Mouse (Mus musculus) hindbrain, embryonic 13.5 days (tissue): Measurements from ENCODE around the gene Notch1. TPM values are rescaled to one million over a fixed set of nuclear protein-coding genes. Genes with fewer than 3 reads are reported as not detected.

Source experiments
- ATAC-seq: fragments of 200-750 bp; cut with Nextera tagmentation; 2 replicates; pipeline ENCODE4 v1.8.0; 2017; ENCODE audit warnings: moderate TSS enrichment; ENCODE audit not compliant: low FRiP score
- H3K27ac ChIP-seq: fragments of 300-500 bp; sonication (generic); 2 replicates; pipeline ENCODE4 v1.5.1; 2015; ENCODE audit warnings: inconsistent platforms, mild to moderate bottlenecking, moderate library complexity
- H3K27me3 ChIP-seq: fragments of 300-500 bp; sonication (generic); 2 replicates; pipeline ENCODE4 v1.6.1; 2015; ENCODE audit warnings: mild to moderate bottlenecking, inconsistent platforms
- H3K36me3 ChIP-seq: fragments of 300-500 bp; sonication (generic); 2 replicates; pipeline ENCODE4 v1.6.1; 2015; ENCODE audit warnings: mild to moderate bottlenecking, inconsistent platforms
- H3K4me1 ChIP-seq: fragments of 300-500 bp; sonication (generic); replicated peaks from 2 replicates; pipeline ENCODE4 v1.6.1; 2015; ENCODE audit warnings: inconsistent platforms
- H3K4me2 ChIP-seq: fragments of 300-500 bp; sonication (generic); 2 replicates; pipeline ENCODE4 v1.6.1; 2015; ENCODE audit warnings: inconsistent platforms, mild to moderate bottlenecking, moderate library complexity
- H3K4me3 ChIP-seq: fragments of 300-500 bp; sonication (generic); 2 replicates; pipeline ENCODE4 v1.5.1; 2015; ENCODE audit warnings: mild to moderate bottlenecking, inconsistent platforms
- H3K9ac ChIP-seq: fragments of 300-500 bp; sonication (generic); 2 replicates; pipeline ENCODE4 v1.6.1; 2015; ENCODE audit warnings: mild to moderate bottlenecking, inconsistent platforms
- H3K9me3 ChIP-seq: fragments of 300-500 bp; sonication (generic); 2 replicates; pipeline ENCODE4 v1.6.1; 2016; ENCODE audit warnings: inconsistent platforms
- WGBS: fragments of 180-500 bp; shearing (Covaris S2); methylation state at CpG from one replicate; pipeline ENCODE4 v1.1.7; 2015; 5-methylcytosine and 5-hydroxymethylcytosine counted together
- polyA plus RNA-seq: library from polyadenylated mRNA; unstranded; fragments of >200 nt; fragmentation: Nextera tagmentation; extraction: Ambion mirVana; gene quantifications from 2 replicates; pipeline ENCODE4 v1.2.1, GENCODE M21; 2015

Gene Notch1
- polyA plus RNA-seq, 1 experiment from 2014 or later: 19.2 TPM

GRCm38 (mm10) chr2:26504772-26505480 lies 11.5 kb downstream of the Notch1 start:
- peak overlapping the region; percentile 85; the same call in 1 of the 2 replicates for H3K4me2 ChIP-seq
- peaks cover 75% of the 10 kb centered on the region for H3K4me1 ChIP-seq
- H3K36me3 ChIP-seq: no peaks in the 10 kb centered on the region

DNA sequence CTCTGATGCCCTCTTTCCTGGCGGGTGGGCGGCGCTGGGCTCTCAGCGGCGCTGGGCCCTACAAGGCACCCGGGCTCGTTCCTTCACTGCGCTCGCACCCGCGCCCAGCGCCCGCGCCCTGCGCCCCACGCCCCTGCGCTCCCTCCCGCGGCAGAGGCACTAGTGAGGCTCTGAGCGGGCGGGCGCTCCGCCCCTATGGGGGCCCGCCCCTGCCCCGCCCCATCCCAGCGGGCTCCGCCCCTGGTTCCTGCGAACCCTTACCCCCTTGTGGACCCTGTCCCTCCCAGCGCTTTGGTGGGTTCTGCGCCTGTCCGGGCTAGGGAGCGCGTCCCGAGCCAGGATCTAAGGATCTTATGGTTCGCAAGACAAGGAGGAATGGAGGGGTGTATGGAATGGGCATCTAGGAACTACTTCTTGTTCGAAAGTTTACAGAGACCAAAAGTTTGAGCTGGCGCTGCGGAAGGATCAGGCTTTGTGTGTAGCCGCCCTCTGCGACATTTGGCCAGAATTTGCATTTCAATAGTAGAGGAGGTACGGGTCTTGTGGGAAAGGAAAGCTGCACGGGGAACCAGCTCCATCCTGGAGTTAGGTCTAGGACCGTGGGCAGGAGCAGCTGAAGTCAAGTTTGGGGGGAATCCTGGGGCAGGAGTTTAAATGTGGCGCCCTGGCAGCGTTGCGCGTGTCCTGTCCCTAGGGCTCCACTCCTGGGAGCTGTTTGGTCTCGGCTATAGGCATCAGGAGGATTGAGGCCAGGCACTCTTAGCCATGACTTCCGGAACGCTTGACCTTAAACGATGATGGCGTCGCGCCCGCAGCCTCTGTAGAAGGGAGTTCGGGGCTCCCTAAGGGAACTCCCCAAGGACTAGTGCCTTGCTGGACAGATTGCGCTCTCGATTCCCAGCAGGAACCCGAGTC lies 12.5 kb downstream of the Notch1 start:
- no peaks in the 10 kb centered on the region for H3K9me3 ChIP-seq
- peaks cover 38% of the 10 kb centered on the region for H3K27me3 ChIP-seq
- peak overlapping the region; percentile 85 for H3K4me2 ChIP-seq
- H3K27ac ChIP-seq: peak overlapping the region; percentile 89
- no peaks in the 10 kb centered on the region for H3K36me3 ChIP-seq
- WGBS: 1% methylated on average over 53 of the region's 59 CpGs
- peak overlapping the region; percentile 86 for H3K9ac ChIP-seq
- peak; percentile 27; the same call in 1 of the 2 replicates for ATAC-seq
- H3K4me3 ChIP-seq: peak overlapping the region; percentile 62
- peaks cover 85% of the 10 kb centered on the region for H3K4me1 ChIP-seq

More at GRCm38 (mm10) chr2:26504772-26505480, 11.5 kb downstream of the Notch1 start:
- peak overlapping the region; percentile 62; the same call in 1 of the 2 replicates for H3K4me3 ChIP-seq
- H3K9me3 ChIP-seq: no peaks in the 10 kb centered on the region
- H3K27me3 ChIP-seq: peaks cover 38% of the 10 kb centered on the region
- H3K9ac ChIP-seq: no peak overlapping the region
- no peak for ATAC-seq
- peak overlapping the region; percentile 89; the same call in 1 of the 2 replicates for H3K27ac ChIP-seq
- 68% methylated on average over 9 of the region's 9 CpGs for WGBS

DNA sequence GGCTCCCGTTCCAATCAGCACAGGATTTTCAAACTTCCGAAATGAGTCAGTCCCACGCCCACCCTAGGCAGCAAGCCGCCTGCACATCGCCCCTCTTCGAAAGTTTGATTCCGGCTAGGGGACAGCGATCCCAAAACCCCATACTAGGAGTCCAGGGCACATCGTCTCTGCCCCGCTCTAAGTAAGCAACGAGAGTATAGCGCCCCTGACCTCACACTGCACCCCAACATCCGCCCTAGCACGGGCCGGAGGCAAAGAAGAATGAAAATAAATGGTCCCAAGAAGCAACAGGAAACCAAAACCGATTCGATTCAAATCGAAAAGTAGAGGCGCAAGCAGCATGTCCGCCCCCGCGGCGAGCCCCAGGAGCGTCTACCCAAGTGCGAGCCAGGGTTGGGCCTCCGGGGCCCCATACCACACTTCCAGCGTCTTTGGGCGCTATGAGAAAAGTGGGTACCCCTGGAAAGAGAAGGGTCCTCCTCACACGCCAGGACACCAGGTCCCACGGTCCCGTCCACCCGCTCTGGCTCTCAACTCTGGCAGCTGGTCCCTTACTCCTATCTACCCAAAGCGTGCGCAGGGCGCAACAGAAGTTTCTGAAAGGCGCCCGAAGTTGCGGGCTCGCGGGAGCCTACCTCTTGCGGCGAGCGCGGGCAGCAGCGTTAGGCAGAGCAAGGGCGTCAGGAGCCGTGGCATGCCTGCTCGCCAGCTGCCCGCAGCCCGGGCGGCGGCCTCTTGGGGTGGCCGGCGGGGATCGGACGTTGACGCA lies 13.4 kb downstream of the Notch1 start:
- H3K27ac ChIP-seq: peak overlapping the region; percentile 89
- peak overlapping the region; percentile 86 for H3K9ac ChIP-seq
- no peaks in the 10 kb centered on the region for H3K36me3 ChIP-seq
- peaks cover 38% of the 10 kb centered on the region for H3K27me3 ChIP-seq
- ATAC-seq: no peak
- WGBS: under 1% methylated on average over 57 of the region's 57 CpGs
- H3K4me1 ChIP-seq: peaks cover 85% of the 10 kb centered on the region
- peak overlapping the region; percentile 85 for H3K4me2 ChIP-seq
- no peaks in the 10 kb centered on the region for H3K9me3 ChIP-seq
- H3K4me3 ChIP-seq: peak overlapping the region; percentile 62

- Histone ChIP-seq H3K27me3 (peaks cover 38% of the 10 kb centered on the region), H3K4me3 (peak overlapping the region; percentile 62), H3K36me3 (no peaks in the 10 kb centered on the region), H3K4me1 (peaks cover 85% of the 10 kb centered on the region), H3K27ac (peak overlapping the region; percentile 89), H3K9me3 (no peaks in the 10 kb centered on the region), H3K4me2 (peak overlapping the region; percentile 85), H3K9ac (peak overlapping the region; percentile 86)
- peak; percentile 30 for ATAC-seq
- under 1% methylated on average over 33 of the region's 33 CpGs for WGBS
Observed at GRCm38 (mm10) chr2:26502299-26502862, 14.1 kb downstream of the Notch1 start.

DNA sequence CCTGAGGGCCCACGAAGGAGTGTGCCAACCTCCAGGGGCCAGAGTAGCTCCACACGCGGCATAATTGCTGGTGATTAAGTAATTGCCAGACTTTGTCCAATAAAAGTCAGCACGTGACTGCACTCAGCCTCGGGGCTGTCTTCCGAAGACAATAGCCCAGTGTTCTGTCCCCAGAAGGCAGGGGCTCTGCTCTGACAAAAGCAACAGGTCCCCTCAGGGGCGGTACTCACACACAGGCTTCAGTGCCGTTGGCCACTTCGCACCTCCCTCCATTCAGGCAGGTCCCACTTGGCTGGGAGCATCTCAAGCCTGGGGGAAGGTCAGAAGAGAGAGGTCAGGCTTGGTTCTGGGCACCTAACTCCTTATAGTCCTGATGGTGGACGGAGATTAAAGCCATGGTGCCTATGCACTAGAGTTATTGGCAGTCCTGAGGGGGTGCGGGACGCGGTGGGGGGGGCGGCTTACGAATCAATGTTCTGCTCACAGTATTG lies 14.8 kb downstream of the Notch1 start:
- Histone ChIP-seq H3K4me1 (peaks cover 86% of the 10 kb centered on the region), H3K9ac (peak overlapping the region; percentile 86), H3K27me3 (peaks cover 38% of the 10 kb centered on the region), H3K27ac (peak overlapping the region; percentile 89), H3K36me3 (no peaks in the 10 kb centered on the region), H3K4me3 (peak overlapping the region; percentile 62), H3K4me2 (peak overlapping the region; percentile 85), H3K9me3 (no peaks in the 10 kb centered on the region)
- under 1% methylated on average over 15 of the region's 15 CpGs for WGBS
- peak; percentile 46 for ATAC-seq

- Histone ChIP-seq H3K9me3 (no peaks in the 10 kb centered on the region), H3K4me3 (peak overlapping the region; percentile 62), H3K27ac (peak overlapping the region; percentile 89), H3K9ac (peak overlapping the region; percentile 86), H3K4me2 (peak overlapping the region; percentile 85), H3K27me3 (peaks cover 34% of the 10 kb centered on the region), H3K4me1 (peaks cover 95% of the 10 kb centered on the region), H3K36me3 (no peaks in the 10 kb centered on the region)
- ATAC-seq: peak; percentile 84
- 7% methylated on average over 14 of the region's 14 CpGs for WGBS
Observed at GRCm38 (mm10) chr2:26500599-26501370, 15.7 kb downstream of the Notch1 start.

DNA sequence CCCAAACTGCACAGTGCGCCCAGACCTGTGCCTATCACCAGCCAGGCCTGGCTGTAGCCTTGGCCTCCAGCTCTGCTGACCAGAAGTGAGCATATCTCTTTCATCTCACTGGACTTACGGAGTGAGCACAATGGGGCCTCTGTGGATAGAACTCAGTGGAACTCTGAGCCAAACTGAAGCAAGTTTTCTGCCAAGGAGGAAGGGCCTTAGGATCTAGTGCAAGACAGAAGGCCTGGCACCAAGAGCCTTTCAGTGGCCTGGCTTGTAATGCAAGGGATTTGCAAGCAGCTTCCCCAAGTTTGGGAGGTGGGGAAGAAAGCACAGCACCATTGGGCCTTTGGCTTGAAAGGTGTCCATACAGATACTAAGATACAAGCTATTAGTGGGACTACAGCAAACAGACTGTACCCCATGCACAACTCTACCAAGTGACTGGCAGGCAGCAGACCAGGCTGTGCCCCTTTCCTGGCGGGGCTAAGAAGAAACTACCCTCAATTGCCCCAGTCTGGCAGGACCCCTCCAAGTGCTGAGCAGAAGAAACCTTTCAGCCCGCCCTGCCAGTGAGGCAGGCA lies 16.4 kb downstream of the Notch1 start:
- H3K4me3 ChIP-seq: peak overlapping the region; percentile 62; the same call in 1 of the 2 replicates
- WGBS: 37% methylated on average over 4 of the region's 4 CpGs
- peak overlapping the region; percentile 89 for H3K27ac ChIP-seq
- peak overlapping the region; percentile 52 for H3K9ac ChIP-seq
- peak overlapping the region; percentile 85 for H3K4me2 ChIP-seq
- H3K36me3 ChIP-seq: no peaks in the 10 kb centered on the region
- peaks cover 28% of the 10 kb centered on the region for H3K27me3 ChIP-seq
- H3K4me1 ChIP-seq: peaks cover 100% of the 10 kb centered on the region
- no peaks in the 10 kb centered on the region for H3K9me3 ChIP-seq
- no peak for ATAC-seq

DNA sequence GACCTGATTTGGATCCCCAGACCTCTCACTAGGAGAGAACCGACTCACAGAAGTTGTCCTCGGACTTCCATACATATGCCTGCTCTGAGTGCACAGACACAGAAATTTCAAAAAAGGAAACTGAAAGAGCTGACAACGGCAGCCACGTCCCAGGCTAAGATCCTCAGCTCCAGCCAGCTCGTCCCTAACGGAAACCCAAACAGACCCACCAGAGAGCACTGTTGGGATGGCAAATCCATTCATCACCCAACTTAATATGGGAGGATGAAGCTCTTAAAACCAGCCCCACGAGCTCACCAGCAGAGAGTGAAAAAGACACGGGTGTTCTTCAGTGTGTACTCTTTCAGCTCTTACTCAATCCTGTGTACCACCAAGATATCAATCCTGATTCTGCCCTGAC lies 17.8 kb downstream of the Notch1 start:
- WGBS: 60% methylated on average over 8 of the region's 8 CpGs
- Histone ChIP-seq H3K4me3 (no peak overlapping the region), H3K27me3 (peaks cover 14% of the 10 kb centered on the region), H3K36me3 (no peaks in the 10 kb centered on the region), H3K9ac (0 out of 2 replicates have a peak overlapping the region, but pooled peaks have one; percentile 52), H3K4me2 (peak overlapping the region; percentile 85), H3K9me3 (no peaks in the 10 kb centered on the region), H3K27ac (peak overlapping the region; percentile 89), H3K4me1 (peaks cover 99% of the 10 kb centered on the region)
- ATAC-seq: no peak

- WGBS: 63% methylated on average over 11 of the region's 11 CpGs
- H3K4me2 ChIP-seq: peak overlapping the region; percentile 85
- peak overlapping the region; percentile 43; the same call in 1 of the 2 replicates for H3K9ac ChIP-seq
- H3K27me3 ChIP-seq: peaks cover 7% of the 10 kb centered on the region
- H3K27ac ChIP-seq: peak overlapping the region; percentile 89
- H3K4me3 ChIP-seq: no peak overlapping the region
- H3K36me3 ChIP-seq: no peaks in the 10 kb centered on the region
- H3K9me3 ChIP-seq: no peaks in the 10 kb centered on the region
- peaks cover 99% of the 10 kb centered on the region for H3K4me1 ChIP-seq
- no peak for ATAC-seq
Observed at GRCm38 (mm10) chr2:26497861-26498533, 18.5 kb downstream of the Notch1 start.

- Histone ChIP-seq H3K27ac (peak overlapping the region; percentile 89; the same call in 1 of the 2 replicates), H3K9ac (0 out of 2 replicates have a peak overlapping the region, but pooled peaks have one; percentile 43), H3K9me3 (no peaks in the 10 kb centered on the region), H3K4me2 (peak overlapping the region; percentile 37), H3K27me3 (no peaks in the 10 kb centered on the region), H3K36me3 (no peaks in the 10 kb centered on the region), H3K4me3 (no peak overlapping the region), H3K4me1 (peaks cover 99% of the 10 kb centered on the region)
- 83% methylated on average over 3 of the region's 3 CpGs for WGBS
- no peak for ATAC-seq
Observed at GRCm38 (mm10) chr2:26496451-26496850, 20.0 kb downstream of the Notch1 start.
